Mouse (Mus musculus) lung, embryonic 16.5 days (tissue): ENCODE results near the gene Cx3cr1. TPM values are rescaled to one million over a fixed set of nuclear protein-coding genes. Genes with fewer than 3 reads are reported as not detected.

Experiments used
- ATAC-seq: fragments of 200-750 bp; cut with Nextera tagmentation; 2 replicates; pipeline ENCODE4 v1.8.0; 2017; ENCODE audit warnings: low read depth, mild to moderate bottlenecking, moderate library complexity
- H3K27ac ChIP-seq: fragments of 300-500 bp; sonication (generic); 2 replicates; pipeline ENCODE4 v1.5.1; 2014; ENCODE audit warnings: mild to moderate bottlenecking, control low read depth, low read length
- H3K27me3 ChIP-seq: fragments of 300-500 bp; sonication (generic); 2 replicates; pipeline ENCODE4 v1.6.1; 2014; ENCODE audit warnings: low read depth, low read length, mixed read lengths; ENCODE audit not compliant: control insufficient read depth, insufficient read depth
- H3K36me3 ChIP-seq: fragments of 300-500 bp; sonication (generic); 2 replicates; pipeline ENCODE4 v1.6.1; 2014; ENCODE audit warnings: low read length; ENCODE audit not compliant: control insufficient read depth, insufficient read depth
- H3K4me1 ChIP-seq: fragments of 300-500 bp; sonication (generic); replicated peaks from 2 replicates; pipeline ENCODE4 v1.6.1; 2014; ENCODE audit warnings: low read length, mixed read lengths; ENCODE audit not compliant: control insufficient read depth, insufficient read depth
- H3K4me2 ChIP-seq: fragments of 300-500 bp; sonication (generic); 2 replicates; pipeline ENCODE4 v1.6.1; 2014; ENCODE audit warnings: low read depth, low read length, control low read depth
- H3K4me3 ChIP-seq: fragments of 300-500 bp; sonication (generic); 2 replicates; pipeline ENCODE4 v1.5.1; 2014; ENCODE audit warnings: mild to moderate bottlenecking, low read length, control low read depth
- H3K9ac ChIP-seq: fragments of 300-500 bp; sonication (generic); 2 replicates; pipeline ENCODE4 v1.6.1; 2014; ENCODE audit warnings: low read length, control low read depth
- H3K9me3 ChIP-seq: fragments of 300-500 bp; sonication (generic); 2 replicates; pipeline ENCODE4 v1.6.1; 2016; ENCODE audit warnings: low read length; ENCODE audit not compliant: control insufficient read depth
- WGBS: fragments of 180-500 bp; shearing (Covaris S2); extraction: QIAGEN DNeasy Blood & Tissue Kit; methylation state at CpG from one replicate; pipeline ENCODE4 v1.1.7; 2014; 5-methylcytosine and 5-hydroxymethylcytosine counted together
- polyA plus RNA-seq: library from polyadenylated mRNA; unstranded; fragments of >200 nt; fragmentation: Nextera tagmentation; extraction: Ambion mirVana; gene quantifications from 2 replicates; pipeline ENCODE4 v1.2.1, GENCODE M21; 2015

The Cx3cr1 gene
- polyA plus RNA-seq, 1 experiment from 2014 or later: 8.9 TPM

GRCm38 (mm10) chr9:119937005-119937773 is 132.5 kb downstream of the Cx3cr1 start, which contains the start of the genes Gorasp1 and Ttc21a:
Gene Gorasp1, minus strand, starts transcription at chr9:119937565.
Gene Ttc21a, plus strand, starts transcription at chr9:119937606.
- peak within 1 kb of the TSS; percentile 86 for H3K4me2 ChIP-seq
- peak within 1 kb of the TSS; percentile 65 for H3K4me3 ChIP-seq
- H3K27ac ChIP-seq: peak within 1 kb of the TSS; percentile 31
- peak; percentile 97 for ATAC-seq
- H3K4me1 ChIP-seq: peaks cover 7% of the 10 kb centered on the region
- peaks cover 2% of the 10 kb centered on the region; the same call in 1 of the 2 replicates for H3K36me3 ChIP-seq
- 1% methylated on average over 40 of the region's 40 CpGs for WGBS
- no peaks in the 10 kb centered on the region for H3K9me3 ChIP-seq
- H3K9ac ChIP-seq: peak within 1 kb of the TSS; percentile 83
- H3K27me3 ChIP-seq: no peaks in the 10 kb centered on the region

- no peaks in the 10 kb centered on the region for H3K9me3 ChIP-seq
- no peak for ATAC-seq
- WGBS: 91% methylated on average over 6 of the region's 6 CpGs
- H3K27me3 ChIP-seq: no peaks in the 10 kb centered on the region
- H3K4me3 ChIP-seq: no peak overlapping the region
- no peak overlapping the region for H3K4me2 ChIP-seq
- no peak overlapping the region for H3K27ac ChIP-seq
- H3K36me3 ChIP-seq: peaks cover 17% of the 10 kb centered on the region
- no peak overlapping the region for H3K9ac ChIP-seq
- peaks cover 4% of the 10 kb centered on the region for H3K4me1 ChIP-seq
These were observed 136.0 kb downstream of the Cx3cr1 start for GRCm38 (mm10) chr9:119933675-119934074.

- 86% methylated on average over 12 of the region's 12 CpGs for WGBS
- peaks cover 3% of the 10 kb centered on the region for H3K4me1 ChIP-seq
- H3K27me3 ChIP-seq: no peaks in the 10 kb centered on the region
- H3K4me2 ChIP-seq: no peak overlapping the region
- peaks cover 29% of the 10 kb centered on the region for H3K36me3 ChIP-seq
- no peak overlapping the region for H3K4me3 ChIP-seq
- no peak overlapping the region for H3K27ac ChIP-seq
- ATAC-seq: no peak
- no peaks in the 10 kb centered on the region for H3K9me3 ChIP-seq
- no peak overlapping the region for H3K9ac ChIP-seq
These were observed 137.3 kb downstream of the Cx3cr1 start for GRCm38 (mm10) chr9:119932358-119932757.

- H3K27me3 ChIP-seq: no peaks in the 10 kb centered on the region
- peaks cover 11% of the 10 kb centered on the region for H3K4me1 ChIP-seq
- H3K4me2 ChIP-seq: no peak overlapping the region
- H3K36me3 ChIP-seq: peaks cover 50% of the 10 kb centered on the region
- 53% methylated on average over 5 of the region's 5 CpGs for WGBS
- ATAC-seq: peak; percentile 78
- H3K4me3 ChIP-seq: no peak overlapping the region
- H3K9me3 ChIP-seq: no peaks in the 10 kb centered on the region
- no peak overlapping the region for H3K9ac ChIP-seq
- peak overlapping the region; percentile 89 for H3K27ac ChIP-seq
These were observed 143.2 kb downstream of the Cx3cr1 start for GRCm38 (mm10) chr9:119926497-119926896.

- Histone ChIP-seq H3K27ac (peak overlapping the region; percentile 89), H3K4me3 (no peak overlapping the region), H3K9me3 (no peaks in the 10 kb centered on the region), H3K4me1 (peaks cover 11% of the 10 kb centered on the region), H3K27me3 (no peaks in the 10 kb centered on the region), H3K9ac (no peak overlapping the region), H3K4me2 (peak overlapping the region; percentile 0; the same call in 1 of the 2 replicates), H3K36me3 (peaks cover 45% of the 10 kb centered on the region)
- peak; percentile 83 for ATAC-seq
- WGBS: 43% methylated on average over 8 of the region's 8 CpGs
These were observed 143.9 kb downstream of the Cx3cr1 start for GRCm38 (mm10) chr9:119925729-119926128.

- Histone ChIP-seq H3K4me3 (no peak overlapping the region), H3K4me1 (peaks cover 11% of the 10 kb centered on the region), H3K27me3 (no peaks in the 10 kb centered on the region), H3K9me3 (no peaks in the 10 kb centered on the region), H3K9ac (no peak overlapping the region), H3K36me3 (peaks cover 46% of the 10 kb centered on the region), H3K27ac (peak overlapping the region; percentile 89), H3K4me2 (0 out of 2 replicates have a peak overlapping the region, but pooled peaks have one; percentile 9)
- ATAC-seq: peak; percentile 63
- 65% methylated on average over 16 of the region's 16 CpGs for WGBS
These were observed 144.5 kb downstream of the Cx3cr1 start for GRCm38 (mm10) chr9:119925120-119925657.

GRCm38 (mm10) chr9:119923462-119923861 is 146.2 kb downstream of the Cx3cr1 start:
- H3K36me3 ChIP-seq: peaks cover 48% of the 10 kb centered on the region
- no peak for ATAC-seq

GRCm38 (mm10) chr9:119919858-119920257 is 149.8 kb downstream of the Cx3cr1 start:
- Histone ChIP-seq H3K36me3 (peaks cover 34% of the 10 kb centered on the region), H3K27me3 (no peaks in the 10 kb centered on the region), H3K4me2 (no peak overlapping the region), H3K27ac (no peak overlapping the region), H3K4me3 (no peak overlapping the region), H3K9ac (no peak overlapping the region), H3K4me1 (peaks cover 3% of the 10 kb centered on the region; the same call in 1 of the 2 replicates), H3K9me3 (no peaks in the 10 kb centered on the region)
- ATAC-seq: no peak
- 70% methylated on average over 1 of the region's 1 CpGs for WGBS

More at GRCm38 (mm10) chr9:119923462-119923861, 146.2 kb downstream of the Cx3cr1 start:
- Histone ChIP-seq H3K9me3 (no peaks in the 10 kb centered on the region), H3K4me3 (no peak overlapping the region), H3K4me1 (peaks cover 11% of the 10 kb centered on the region), H3K4me2 (no peak overlapping the region), H3K9ac (no peak overlapping the region), H3K27ac (no peak overlapping the region), H3K27me3 (no peaks in the 10 kb centered on the region)
- 59% methylated on average over 4 of the region's 4 CpGs for WGBS

- H3K4me2 ChIP-seq: no peak overlapping the region
- H3K4me3 ChIP-seq: no peak overlapping the region
- no peak overlapping the region for H3K27ac ChIP-seq
- ATAC-seq: no peak
- H3K36me3 ChIP-seq: peaks cover 40% of the 10 kb centered on the region
- H3K4me1 ChIP-seq: no peaks in the 10 kb centered on the region
- WGBS: 68% methylated on average over 13 of the region's 13 CpGs
- no peak overlapping the region for H3K9ac ChIP-seq
- H3K9me3 ChIP-seq: no peaks in the 10 kb centered on the region
- H3K27me3 ChIP-seq: no peaks in the 10 kb centered on the region
These were observed 156.4 kb downstream of the Cx3cr1 start for GRCm38 (mm10) chr9:119913087-119913838.
